8 mouse cellular contexts compared by ENCODE assay signal in genomic region chr12:16895221-16895928, GRCm38 (mm10). TPM values are rescaled to one million over a fixed set of nuclear protein-coding genes. Genes with fewer than 3 reads are reported as not detected.
A peak's percentile ranks its signal among the peaks of the same experiment; 100 is the strongest.
DNase-seq lines count a peak whose midpoint lies in the region; ATAC-seq and TF ChIP-seq lines count a peak whose summit lies in the region.

No protein-coding gene starts in this region.

- H3K9me3 ChIP-seq in heart, embryonic 15.5 days (replicated peaks), result no peaks in the 10 kb centered on the region
- H3K9me3 ChIP-seq in limb, embryonic 15.5 days, result no peaks in the 10 kb centered on the region

- H3K27ac ChIP-seq in bone marrow macrophage, adult 2 months (ENCODE audit: insufficient read depth, low read depth, low read length), result peak overlapping the region; percentile 73
- peak overlapping the region; percentile 98 for H3K27ac ChIP-seq in embryonic fibroblast, embryonic 13.5 days (ENCODE audit: insufficient read depth, low read length)
- H3K27ac ChIP-seq in heart, embryonic 15.5 days, result peak overlapping the region; percentile 99
- peak overlapping the region; percentile 96 for H3K27ac ChIP-seq in limb, embryonic 15.5 days

- H3K36me3 ChIP-seq in heart, embryonic 15.5 days, result no peaks in the 10 kb centered on the region
- no peaks in the 10 kb centered on the region for H3K36me3 ChIP-seq in limb, embryonic 15.5 days

- H3K4me2 ChIP-seq in heart, embryonic 15.5 days, result peak overlapping the region; percentile 88
- peak overlapping the region; percentile 80 for H3K4me2 ChIP-seq in limb, embryonic 15.5 days

- under 1% methylated on average over 27 of the region's 41 CpGs for WGBS in heart, embryonic 15.5 days
- WGBS in limb, embryonic 15.5 days, result under 1% methylated on average over 25 of the region's 41 CpGs

- ATAC-seq in heart, embryonic 15.5 days (replicated peaks; ENCODE audit: insufficient number of reproducible peaks, insufficient read depth, low FRiP score, low read depth), result peak; percentile 16; the same call in 1 of the 2 replicates
- ATAC-seq in limb, embryonic 15.5 days (ENCODE audit: insufficient number of reproducible peaks, low FRiP score, low TSS enrichment, low read depth), result peak; percentile 52
- ATAC-seq in monocyte, adult 5-6 weeks (replicated peaks; ENCODE audit: insufficient number of reproducible peaks, low FRiP score, low TSS enrichment, poor library complexity, severe bottlenecking), result 0 out of 2 replicates have a peak, but pooled peaks have one; percentile 9

- no peak for TF ChIP-seq POLR2A in bone marrow macrophage, adult 2 months (IDR thresholded peaks at IDR 0.05; ENCODE audit: borderline replicate concordance, low read depth, low read length)
- TF ChIP-seq POLR2A in embryonic fibroblast, embryonic 13.5 days (IDR thresholded peaks at IDR 0.05; ENCODE audit: low read depth, low read length), result peak; percentile 27; the same call in 1 of the 2 replicates

- H3K4me3 ChIP-seq in bone marrow macrophage, adult 2 months (ENCODE audit: insufficient read depth, low read length), result peak overlapping the region; percentile 93
- H3K4me3 ChIP-seq in embryonic fibroblast, embryonic 13.5 days (ENCODE audit: insufficient read depth, low read length), result peak overlapping the region; percentile 87
- peak overlapping the region; percentile 82 for H3K4me3 ChIP-seq in heart, embryonic 15.5 days
- H3K4me3 ChIP-seq in limb, embryonic 15.5 days, result peak overlapping the region; percentile 92

- H3K27me3 ChIP-seq in heart, embryonic 15.5 days, result no peaks in the 10 kb centered on the region
- H3K27me3 ChIP-seq in limb, embryonic 15.5 days, result no peaks in the 10 kb centered on the region

- H3K4me1 ChIP-seq in bone marrow macrophage, adult 2 months (ENCODE audit: control insufficient read depth, insufficient read depth, low read length), result peaks cover 17% of the 10 kb centered on the region
- peaks cover 8% of the 10 kb centered on the region for H3K4me1 ChIP-seq in embryonic fibroblast, embryonic 13.5 days (ENCODE audit: control insufficient read depth, insufficient read depth, low read length)
- peaks cover 27% of the 10 kb centered on the region for H3K4me1 ChIP-seq in heart, embryonic 15.5 days (replicated peaks)
- H3K4me1 ChIP-seq in limb, embryonic 15.5 days, result peaks cover 20% of the 10 kb centered on the region

- TF ChIP-seq CTCF in bone marrow macrophage, adult 2 months (IDR thresholded peaks at IDR 0.05; ENCODE audit: low read depth, low read length), result no peak
- TF ChIP-seq CTCF in embryonic fibroblast, embryonic 13.5 days (IDR thresholded peaks at IDR 0.05; ENCODE audit: borderline replicate concordance, insufficient read depth, low read length), result no peak

- H3K9ac ChIP-seq in heart, embryonic 15.5 days, result peak overlapping the region; percentile 87
- peak overlapping the region; percentile 85 for H3K9ac ChIP-seq in limb, embryonic 15.5 days

- peak; percentile 32 for DNase-seq in ovary, adult 18-20 months (ENCODE audit: low spot score)
- DNase-seq in ovary, postnatal 10 days (ENCODE audit: low spot score), result no peak
- peak; percentile 51 to 58 for DNase-seq in thymus, postnatal 10 days (ENCODE audit: low spot score in 2 of 2)

RNA-seq across cellular contexts. Expression of gene Rock2, which starts 0.7 kb away (rescaled TPM):
- 46.8 and 47.9 TPM in 2 replicates for polyA plus RNA-seq in bone marrow macrophage, adult 2 months (2012; ENCODE audit: insufficient read depth, insufficient read length, missing spikeins)
- 168 and 255 TPM in 2 replicates for polyA plus RNA-seq in embryonic fibroblast, embryonic 13.5 days (2011; ENCODE audit: insufficient read length, low read depth, missing spikeins)
- polyA plus RNA-seq in heart, embryonic 15.5 days (2015; fragmentation: Nextera tagmentation; extraction: Ambion mirVana), result 21.0 and 22.4 TPM in 2 replicates
- polyA plus RNA-seq in limb, embryonic 15.5 days (2015; fragmentation: Nextera tagmentation; extraction: Ambion mirVana), result 15.0 and 15.6 TPM in 2 replicates
- 78.4 to 114 TPM (median 84.2 TPM) in 3 replicates for total RNA-seq in monocyte, adult 5-6 weeks (2017)
